Mouse (Mus musculus): ENCODE measurements around the gene Pawr. TPM values are rescaled to one million over a fixed set of nuclear protein-coding genes. Genes with fewer than 3 reads are reported as not detected.

Pawr gene
- 2.8 and 3.9 TPM in 2 replicates for polyA plus RNA-seq (2012; rRNA removed)

DNA sequence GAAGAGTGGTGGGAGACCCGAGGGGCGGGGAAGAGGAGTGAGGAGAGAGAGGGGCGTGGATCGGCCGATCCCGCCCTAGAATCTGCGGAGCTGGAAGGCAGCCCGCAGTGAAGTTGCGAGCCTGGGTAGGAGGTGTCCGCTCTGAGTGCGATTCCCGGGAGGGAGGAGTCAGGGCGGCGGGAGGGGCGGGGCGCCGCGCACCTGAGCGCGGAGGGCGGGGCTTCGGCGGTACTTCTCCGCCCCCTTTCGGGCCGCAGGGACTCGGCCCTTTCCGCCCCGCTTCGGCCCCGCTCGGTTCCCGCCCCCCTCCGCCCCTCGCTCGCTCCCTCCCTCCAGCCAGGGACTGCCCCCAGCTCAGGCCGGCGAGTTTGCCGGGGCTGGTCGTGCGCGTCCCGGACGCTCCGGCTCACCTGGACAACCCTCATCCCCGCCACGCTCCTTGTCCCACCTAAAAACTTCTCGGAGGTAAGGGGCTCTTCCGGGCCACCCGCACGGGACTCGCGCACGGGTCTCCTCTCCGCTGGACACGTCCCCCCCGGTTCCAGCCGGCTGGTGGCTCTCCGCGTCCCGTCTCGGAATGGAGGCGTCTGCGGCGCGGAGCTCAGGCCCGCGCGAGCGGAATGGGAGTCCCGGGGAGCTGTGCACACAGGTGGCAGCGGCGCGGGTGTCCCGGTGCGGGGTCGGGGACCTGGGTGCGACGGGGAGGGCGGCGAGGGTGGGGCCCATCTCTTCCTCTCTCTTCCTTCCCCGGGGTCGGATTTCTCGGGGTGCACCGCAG, at the start of gene Pawr:
Pawr (plus strand) TSS at position 338 of the 778 bp plus-strand sequence.
- DNase-seq (ENCODE audit: extremely low spot score in 1 of 2, low spot score in 1 of 2) = peak in 1 of 2 experiments; percentile 33

DNA sequence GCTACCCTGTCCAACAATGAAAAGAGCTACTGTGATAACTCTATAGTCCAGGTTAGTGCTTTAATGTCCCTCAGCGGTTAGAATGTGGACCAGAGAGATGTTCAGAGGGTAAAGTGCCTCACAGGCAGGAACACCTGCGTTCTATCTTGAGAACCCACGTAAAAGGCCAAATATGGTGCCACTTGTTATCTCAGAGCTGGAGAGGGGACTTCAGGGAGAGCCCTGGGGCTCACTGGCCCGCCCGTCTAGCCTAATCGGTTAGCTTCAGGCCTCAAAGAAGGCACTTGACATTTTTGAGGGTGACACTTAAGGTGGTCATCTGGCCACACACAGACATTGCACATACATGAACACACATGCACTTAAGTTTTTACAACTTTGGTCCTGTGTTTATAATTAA, 49.6 kb upstream of the Pawr start:
- DNase-seq (ENCODE audit: extremely low spot score in 1 of 2, low spot score in 1 of 2) = no peak

DNA sequence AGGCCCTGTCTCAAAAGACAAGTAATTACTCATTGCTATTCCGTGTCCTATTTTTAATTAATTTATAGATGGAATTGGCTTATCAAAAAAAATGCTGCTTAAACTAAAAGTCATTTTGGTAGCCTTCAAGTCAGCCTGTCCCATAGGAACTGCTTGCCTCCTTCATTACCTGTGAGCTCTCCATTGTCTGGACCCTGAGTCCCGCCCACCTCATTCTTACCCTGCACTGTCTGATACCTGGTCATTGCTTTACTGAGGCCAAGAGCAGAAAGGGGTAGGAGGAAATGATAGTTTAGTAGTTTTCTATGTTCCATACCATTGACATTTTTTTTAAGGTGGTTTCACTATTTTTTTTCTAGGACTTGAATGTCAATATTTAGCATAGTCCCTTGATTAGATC, 48.5 kb upstream of the Pawr start:
- no peak for DNase-seq (ENCODE audit: extremely low spot score in 1 of 2, low spot score in 1 of 2)

DNA sequence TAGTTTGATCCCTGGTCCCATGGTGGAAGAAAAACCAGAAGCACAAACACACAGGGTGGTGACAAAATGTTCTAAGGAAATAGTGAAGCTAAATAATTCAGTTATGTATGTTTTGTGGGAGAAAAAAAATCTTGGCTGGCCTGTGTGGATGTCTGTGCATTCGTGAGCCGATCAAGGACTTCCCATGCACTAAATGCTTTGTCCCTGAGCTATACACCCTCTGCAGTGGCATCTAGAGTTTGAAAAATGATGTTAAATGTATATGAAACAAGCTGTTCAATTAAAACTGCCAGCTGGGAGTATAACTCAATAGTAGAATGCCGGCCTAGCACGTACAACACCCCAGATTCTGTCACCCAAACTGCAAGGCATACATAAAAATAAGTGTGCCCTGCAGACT, 48.1 kb upstream of the Pawr start:
- no peak for DNase-seq (ENCODE audit: extremely low spot score in 1 of 2, low spot score in 1 of 2)

DNA sequence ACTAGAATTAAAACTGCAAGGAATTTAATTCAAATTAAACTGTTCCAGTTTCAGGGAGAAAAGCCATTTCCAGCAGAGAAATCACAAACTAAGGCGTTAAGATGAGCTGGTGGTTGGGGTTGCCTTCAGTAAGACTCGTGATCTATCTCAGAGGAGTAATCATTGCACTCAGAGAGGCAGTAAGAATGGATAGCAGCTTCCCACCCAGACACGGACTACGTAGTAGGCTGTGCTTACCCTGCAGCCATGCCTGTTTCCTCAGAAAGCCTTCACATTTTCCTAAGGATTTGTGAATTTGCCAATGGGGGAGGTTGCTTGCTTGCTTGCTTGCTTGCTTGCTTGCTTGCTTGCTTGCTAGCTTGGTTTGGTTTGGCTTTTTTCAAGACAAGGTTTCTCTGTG, 47.5 kb upstream of the Pawr start:
- no peak for DNase-seq (ENCODE audit: extremely low spot score in 1 of 2, low spot score in 1 of 2)

DNA sequence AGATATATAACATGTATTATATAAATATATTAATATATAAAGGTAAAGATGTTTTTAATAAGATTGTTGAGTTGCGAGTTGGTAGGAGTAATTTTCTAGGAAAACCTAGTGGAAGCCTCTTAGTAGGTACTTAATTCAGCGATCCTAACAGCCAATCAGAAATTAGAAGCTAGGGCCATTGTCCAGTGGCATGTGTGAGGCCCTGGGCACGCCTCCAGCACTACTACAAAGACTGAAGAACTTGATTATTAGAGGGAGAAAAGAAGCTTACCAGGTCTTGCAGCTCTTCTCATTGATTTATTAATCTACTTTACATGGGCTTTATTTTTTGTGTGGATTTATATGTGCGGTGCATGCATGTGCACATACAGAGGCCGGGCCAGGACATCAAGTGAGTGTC, 46.9 kb upstream of the Pawr start:
- DNase-seq (ENCODE audit: extremely low spot score in 1 of 2, low spot score in 1 of 2) = no peak

DNA sequence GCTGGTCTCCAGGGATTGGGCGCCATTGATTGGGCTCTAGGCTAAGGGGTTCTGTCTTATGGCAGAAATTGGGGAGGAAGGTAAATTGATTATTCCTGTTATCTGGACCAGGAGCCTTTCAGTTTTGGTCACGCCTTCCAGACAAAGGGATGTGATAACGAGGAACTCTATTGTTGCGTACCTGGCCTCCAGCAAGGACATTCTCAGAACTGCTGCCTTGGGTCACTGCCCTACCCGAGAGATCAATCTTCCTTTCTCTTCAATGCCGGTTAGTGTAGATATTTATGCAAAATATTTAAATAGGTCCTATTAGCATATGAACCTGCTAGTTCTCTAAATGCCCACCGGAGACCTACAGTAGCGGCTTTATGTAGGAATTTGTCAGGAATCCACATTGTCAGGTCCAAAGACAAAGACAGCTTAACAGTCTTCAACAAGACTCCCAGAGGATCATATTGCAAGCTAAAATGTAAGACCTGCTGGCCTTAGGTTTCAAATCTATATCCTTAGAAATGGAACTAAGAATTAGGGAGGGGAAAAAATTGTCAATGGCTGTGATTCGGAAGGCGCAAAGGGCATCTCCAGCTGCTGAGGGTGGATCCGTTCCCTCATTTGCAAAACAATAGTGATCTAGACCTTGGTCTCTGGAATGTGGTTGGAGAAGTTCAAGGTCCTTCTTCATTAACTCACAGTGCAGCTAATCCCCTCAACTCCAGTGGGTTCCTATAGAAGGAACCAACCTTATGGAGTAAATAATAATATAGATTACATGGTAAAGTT, 45.1 kb upstream of the Pawr start:
- no peak for DNase-seq (ENCODE audit: extremely low spot score in 1 of 2, low spot score in 1 of 2)

DNA sequence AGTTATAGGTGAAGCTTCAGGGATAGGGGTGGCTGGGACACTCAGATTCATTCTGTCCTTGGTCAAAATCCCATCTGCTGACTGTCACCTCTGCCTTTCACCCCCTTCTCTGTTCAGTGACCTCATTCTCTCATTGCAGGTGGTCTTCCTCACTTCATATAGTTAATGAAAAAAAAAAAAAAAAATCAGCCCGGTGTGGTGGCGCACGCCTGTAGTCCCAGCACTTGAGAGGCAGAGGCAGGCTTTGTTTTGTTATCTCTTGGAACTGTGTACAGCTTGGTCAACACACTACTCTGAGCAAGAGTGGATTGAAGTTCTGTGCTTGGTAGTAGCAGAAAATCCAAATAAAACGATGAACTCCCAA, 44.5 kb upstream of the Pawr start:
- DNase-seq (ENCODE audit: extremely low spot score in 1 of 2, low spot score in 1 of 2) = no peak

DNA sequence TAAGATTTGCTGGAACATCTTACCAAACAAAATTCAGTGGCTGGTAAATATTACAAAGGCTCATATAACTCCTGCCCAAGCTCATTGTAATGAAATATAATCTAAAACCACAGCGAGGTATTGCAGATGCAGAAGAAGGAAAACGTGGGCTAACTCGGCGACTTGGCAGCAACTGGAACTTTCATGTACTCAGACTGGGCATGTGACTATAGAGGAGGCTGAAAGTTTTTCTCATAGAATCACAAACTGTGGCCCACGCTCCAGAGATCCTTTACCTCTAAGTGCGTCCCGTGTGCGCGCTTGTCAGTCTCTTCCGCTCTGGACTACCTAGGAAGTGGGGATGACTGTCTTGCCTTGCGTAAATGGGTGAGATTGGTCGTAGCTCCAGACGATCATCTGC, 41.9 kb upstream of the Pawr start:
- DNase-seq (ENCODE audit: extremely low spot score in 1 of 2, low spot score in 1 of 2) = peak in 1 of 2 experiments; percentile 60

DNA sequence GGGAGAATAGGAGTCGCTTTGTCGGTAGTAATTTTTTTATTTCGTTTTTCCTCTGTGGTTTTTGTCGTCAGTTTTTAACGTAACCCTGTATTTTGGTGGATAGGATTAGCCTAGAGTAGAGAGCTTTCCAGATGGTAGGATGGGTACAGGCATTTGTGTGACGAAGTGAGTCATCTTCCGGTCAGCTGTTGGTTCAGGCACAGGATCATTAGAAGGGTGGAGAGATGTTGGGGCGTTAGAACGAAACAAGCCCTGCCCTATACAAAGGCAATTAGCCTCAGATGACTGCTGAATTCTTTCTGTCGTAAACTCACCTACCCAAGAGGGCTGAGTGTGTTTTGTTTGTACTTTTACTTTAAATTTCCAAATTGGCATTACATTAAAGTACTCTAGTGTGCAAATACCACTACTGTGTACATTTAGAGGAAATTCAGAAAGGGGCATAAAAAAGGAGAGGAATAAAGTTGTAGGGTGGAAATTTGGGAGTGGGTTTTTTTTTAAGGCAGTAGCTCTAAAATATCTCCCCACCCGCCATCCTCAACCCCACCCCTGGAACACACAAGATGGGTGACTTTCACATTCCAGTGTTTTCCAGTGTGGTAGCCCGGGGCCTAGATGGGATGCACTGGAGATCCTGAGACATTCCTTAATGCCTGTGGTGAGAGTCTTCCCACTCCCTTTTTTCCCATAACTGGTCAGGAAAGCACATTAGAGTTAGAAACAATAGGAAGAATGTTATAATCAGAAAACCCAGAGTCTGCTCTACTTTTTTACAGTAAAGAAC, 40.0 kb upstream of the Pawr start:
- no peak for DNase-seq (ENCODE audit: extremely low spot score in 1 of 2, low spot score in 1 of 2)

DNA sequence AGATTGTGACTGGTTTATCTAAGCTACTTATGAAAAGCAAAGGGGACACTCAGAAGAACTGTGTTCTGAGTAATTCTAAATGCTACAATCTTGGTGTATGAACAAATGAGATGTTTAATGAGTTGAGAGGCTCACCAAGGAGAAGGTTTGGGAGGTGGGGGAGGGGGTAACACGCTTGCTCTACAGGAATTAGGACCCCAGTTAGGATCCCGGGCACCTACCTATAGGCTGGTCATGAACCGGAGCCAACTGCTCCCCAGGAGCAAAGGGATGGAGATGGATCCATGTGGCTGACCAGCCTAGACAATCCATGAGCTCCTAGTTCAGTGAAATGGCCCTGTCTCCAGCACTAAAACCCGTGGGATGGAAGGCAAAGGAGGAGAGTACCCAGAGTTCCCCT, 39.3 kb upstream of the Pawr start:
- DNase-seq (ENCODE audit: extremely low spot score in 1 of 2, low spot score in 1 of 2) = no peak

DNA sequence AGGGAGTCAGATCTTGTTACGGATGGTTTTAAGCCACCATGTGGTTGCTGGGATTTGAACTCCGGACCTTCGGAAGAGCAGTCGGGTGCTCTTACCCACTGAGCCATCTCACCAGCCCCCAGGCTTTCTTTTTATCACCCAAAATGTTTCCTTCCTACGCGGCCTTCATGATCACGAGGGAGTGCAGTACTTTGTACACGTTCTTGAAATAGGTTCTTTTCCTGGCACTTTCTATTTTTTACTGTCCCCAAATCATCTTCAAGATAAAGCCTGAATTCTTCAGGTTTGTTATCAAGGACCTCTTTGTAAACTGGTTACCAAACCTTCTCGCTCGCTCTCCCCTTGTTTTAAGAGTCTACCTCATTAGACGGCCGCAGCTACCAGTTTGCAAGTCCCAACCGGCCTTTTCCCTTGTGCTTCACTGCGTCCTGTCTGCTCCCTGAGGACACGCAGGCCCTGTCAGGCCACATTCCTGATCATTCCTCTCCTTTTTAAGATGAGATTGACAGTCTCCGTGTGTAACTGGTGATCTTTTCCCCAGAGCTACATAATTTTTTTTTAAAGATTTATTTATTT, 38.2 kb upstream of the Pawr start:
- DNase-seq (ENCODE audit: extremely low spot score in 1 of 2, low spot score in 1 of 2) = peak in 1 of 2 experiments; percentile 47

DNA sequence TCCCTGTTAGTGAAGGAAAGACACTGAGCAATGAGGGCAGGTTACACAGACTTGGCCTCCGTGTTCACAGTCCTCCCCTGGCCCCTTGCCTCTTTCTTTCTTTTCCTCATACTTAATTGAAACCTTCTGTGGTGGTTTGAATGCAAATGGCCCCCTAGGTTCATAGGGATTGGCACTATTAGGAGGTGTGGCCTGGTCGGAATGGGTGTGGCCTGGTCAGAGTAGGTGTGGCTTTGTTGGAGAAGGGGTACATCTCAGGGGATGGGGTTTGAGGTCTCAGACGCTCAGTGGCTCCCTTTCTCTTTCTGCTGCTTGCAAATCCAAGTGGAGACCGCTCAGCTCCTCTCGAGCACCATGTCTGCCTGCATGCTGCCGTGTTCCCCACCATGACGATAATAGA, 37.2 kb upstream of the Pawr start:
- no peak for DNase-seq (ENCODE audit: extremely low spot score in 1 of 2, low spot score in 1 of 2)

DNA sequence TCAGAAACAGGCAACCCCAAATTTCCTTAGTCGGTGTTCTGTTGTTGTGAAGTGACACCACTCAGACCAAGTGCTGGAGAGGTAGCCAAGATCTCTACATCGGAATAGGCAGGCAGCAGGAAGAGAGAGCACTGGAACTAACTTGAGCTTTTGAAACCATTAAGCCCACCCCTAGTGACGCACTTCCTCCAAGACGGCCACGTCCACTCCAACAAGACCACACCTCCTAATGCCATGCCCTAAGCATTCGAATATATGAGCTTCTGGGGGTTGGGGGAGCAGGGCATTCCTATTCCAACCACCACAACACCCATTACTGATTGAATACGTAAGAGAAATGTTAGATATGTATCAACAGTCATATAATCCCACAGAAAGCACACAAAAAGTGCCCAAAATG, 35.5 kb upstream of the Pawr start:
- no peak for DNase-seq (ENCODE audit: extremely low spot score in 1 of 2, low spot score in 1 of 2)

DNA sequence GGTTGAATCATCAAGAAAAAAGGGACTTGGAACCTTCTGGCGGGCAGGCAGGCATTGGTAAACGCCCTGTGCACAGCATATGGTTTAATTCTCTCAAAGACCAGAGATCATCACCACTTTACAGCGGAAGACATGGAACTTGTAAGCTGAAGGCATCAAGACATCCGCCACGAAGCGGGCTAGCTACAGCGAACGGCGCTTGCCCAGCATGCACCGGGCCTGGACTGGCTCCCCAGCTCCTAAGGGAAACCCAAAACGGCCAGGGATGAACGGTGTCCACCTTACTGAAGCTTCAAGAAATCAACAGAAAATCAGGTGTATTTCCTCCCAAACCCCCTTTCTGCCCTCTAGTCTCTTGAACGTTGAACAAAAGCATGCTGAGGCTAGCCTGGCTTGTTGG, 33.7 kb upstream of the Pawr start:
- no peak for DNase-seq (ENCODE audit: extremely low spot score in 1 of 2, low spot score in 1 of 2)

DNA sequence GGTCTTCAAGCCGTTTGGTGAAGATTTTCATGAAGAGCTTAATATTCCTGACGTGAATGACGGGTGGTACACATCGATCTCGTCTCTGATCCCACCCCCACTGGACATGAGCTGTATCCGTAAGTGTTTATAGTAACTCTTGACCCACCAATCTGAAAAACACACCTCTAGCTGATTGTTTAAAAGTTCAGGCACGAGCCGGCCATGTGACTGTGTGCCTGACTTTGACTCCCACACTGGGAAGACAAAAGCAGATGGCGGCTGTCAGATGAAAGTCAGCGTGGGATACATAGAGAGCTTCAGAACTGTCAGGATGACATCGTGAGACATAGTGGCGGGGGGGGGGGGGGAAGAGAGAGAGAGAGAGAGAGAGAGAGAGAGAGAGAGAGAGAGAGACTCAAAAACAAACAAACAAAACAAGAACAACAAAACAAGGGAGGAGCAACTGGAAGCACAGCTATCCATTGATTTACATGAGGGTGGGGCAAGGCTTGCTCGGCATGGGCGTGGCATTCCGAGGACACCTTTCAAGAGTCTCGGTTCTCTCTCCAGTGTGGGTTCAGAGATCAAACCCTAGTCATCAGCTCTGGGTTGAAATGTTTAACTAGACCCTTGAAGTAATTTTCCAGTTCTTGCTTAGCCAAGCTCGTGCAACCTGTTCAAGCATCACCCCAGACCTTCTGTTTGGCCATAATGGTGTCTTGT, 32.9 kb upstream of the Pawr start:
- no peak for DNase-seq (ENCODE audit: extremely low spot score in 1 of 2, low spot score in 1 of 2)

DNA sequence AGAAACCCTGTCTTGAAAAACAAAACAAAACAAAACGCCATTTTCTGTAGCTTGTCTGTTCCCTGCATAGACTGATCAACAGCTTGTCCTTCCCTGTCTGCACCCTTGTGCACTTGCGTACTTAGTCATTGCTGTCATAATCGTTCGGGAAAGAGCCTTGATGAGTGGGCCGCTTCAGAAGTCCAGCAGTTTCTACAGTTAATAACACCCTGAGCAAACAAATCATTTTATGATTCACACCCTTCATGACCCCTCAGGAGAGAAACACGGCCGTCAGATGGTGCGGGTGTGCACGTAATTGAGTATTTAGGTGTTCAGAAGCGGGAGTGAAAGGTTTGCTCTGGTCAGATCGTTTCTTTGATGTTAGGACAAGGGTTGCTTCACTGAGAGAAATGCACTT, 32.1 kb upstream of the Pawr start:
- DNase-seq (ENCODE audit: extremely low spot score in 1 of 2, low spot score in 1 of 2) = no peak

DNA sequence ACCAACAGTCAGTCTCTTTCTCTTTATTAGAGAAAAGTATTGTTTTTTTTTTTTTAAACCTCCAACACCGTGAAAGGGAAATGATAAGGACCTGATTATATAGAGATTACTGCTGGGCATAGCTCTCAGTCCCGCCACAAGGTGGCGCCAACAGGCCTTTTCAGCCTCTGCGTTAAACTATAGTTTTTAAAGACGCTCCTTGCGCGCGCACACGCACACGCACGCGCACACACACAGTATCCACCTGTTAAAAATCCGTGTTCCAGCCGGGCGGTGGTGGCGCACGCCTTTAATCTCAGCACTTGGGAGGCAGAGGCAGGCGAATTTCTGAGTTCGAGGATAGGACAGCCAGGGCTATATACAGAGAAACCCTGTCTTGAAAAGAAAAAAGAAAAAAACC, 31.1 kb upstream of the Pawr start:
- DNase-seq (ENCODE audit: extremely low spot score in 1 of 2, low spot score in 1 of 2) = peak; percentile 50 to 90

DNA sequence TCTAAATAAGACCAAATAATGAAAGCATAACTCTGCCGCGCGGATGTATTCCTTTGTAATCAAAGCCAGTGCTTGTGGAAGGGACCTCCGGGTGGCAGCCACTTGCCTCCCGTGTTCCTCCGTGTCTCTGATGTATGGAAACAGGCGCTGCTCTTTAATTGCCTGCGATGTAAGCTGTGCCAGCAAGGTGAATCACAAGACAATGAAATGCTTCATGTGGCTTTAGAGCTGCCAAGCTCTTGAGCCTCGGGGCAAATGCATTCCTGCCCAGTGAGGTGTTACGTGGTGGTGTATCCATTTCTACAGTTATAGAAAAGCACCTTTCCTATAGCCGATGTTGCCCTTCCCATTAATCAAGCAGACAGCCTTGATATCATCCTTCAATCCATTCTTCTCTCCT, 24.1 kb upstream of the Pawr start:
- DNase-seq (ENCODE audit: extremely low spot score in 1 of 2, low spot score in 1 of 2) = no peak

DNA sequence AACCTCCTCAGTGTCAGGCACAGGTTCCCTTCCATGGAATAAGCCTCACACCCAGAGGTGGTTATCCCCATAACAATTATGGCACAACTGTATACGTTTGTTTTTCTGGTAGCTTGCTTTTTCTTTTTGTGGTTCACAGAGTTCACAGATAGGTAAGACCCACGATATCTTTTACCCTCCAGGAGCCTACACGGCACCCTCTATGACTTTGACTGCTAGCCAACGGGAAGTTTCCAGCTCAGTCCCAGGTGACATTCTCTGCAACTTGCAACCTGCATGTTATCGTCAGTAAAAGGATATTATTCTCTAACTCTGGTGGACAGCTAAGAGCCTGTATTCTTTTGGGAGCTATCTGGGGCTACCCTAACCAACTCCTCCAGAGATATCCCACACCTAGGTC, 21.7 kb upstream of the Pawr start:
- DNase-seq (ENCODE audit: extremely low spot score in 1 of 2, low spot score in 1 of 2) = no peak
